Mouse (Mus musculus) erythroid progenitor cell, adult 5-6 weeks (primary cell): Measurements from ENCODE around the gene Anapc5. TPM values are rescaled to one million over a fixed set of nuclear protein-coding genes. Genes with fewer than 3 reads are reported as not detected.

Source experiments
- ATAC-seq: replicated peaks from 2 replicates; pipeline ENCODE4 v1.8.0; 2016; ENCODE audit warnings: moderate number of reproducible peaks, mild to moderate bottlenecking, moderate TSS enrichment, inconsistent platforms; ENCODE audit not compliant: poor library complexity, low FRiP score, severe bottlenecking
- total RNA-seq, 2 experiments: library from RNA; stranded (forward) in 1 of 2; stranded (reverse) in 1 of 2; fragments of 150-400 nt in 1 of 2; fragments of 186-747, 209-891 nt in 1 of 2; gene quantifications; 2 replicates each; pipeline versions ENCODE4 v1.2.3 to v1.2.4; 2015 to 2017; ENCODE audit warnings: low replicate concordance in 2 of 2

Anapc5 gene
- total RNA-seq, 2 experiments from 2014 or later = 227 to 271 TPM

GRCm38 (mm10) chr5:122800345-122801010 lies 20.7 kb downstream of the Anapc5 start:
- ATAC-seq = no peak

- ATAC-seq = no peak
Measured at GRCm38 (mm10) chr5:122799379-122800344, 21.5 kb downstream of the Anapc5 start.

GRCm38 (mm10) chr5:122798557-122799378 lies 22.4 kb downstream of the Anapc5 start:
- ATAC-seq = peak; percentile 72

GRCm38 (mm10) chr5:122797866-122798265 lies 23.3 kb downstream of the Anapc5 start:
- no peak for ATAC-seq

- no peak for ATAC-seq
Measured at GRCm38 (mm10) chr5:122788696-122789095, 32.4 kb downstream of the Anapc5 start.

- no peak for ATAC-seq
Measured at GRCm38 (mm10) chr5:122786035-122786819, 34.9 kb downstream of the Anapc5 start.

GRCm38 (mm10) chr5:122783726-122784406 lies 37.3 kb downstream of the Anapc5 start:
- no peak for ATAC-seq

GRCm38 (mm10) chr5:122782066-122782465 lies 39.1 kb downstream of the Anapc5 start:
- no peak for ATAC-seq

- no peak for ATAC-seq
Measured at GRCm38 (mm10) chr5:122780791-122781432, 40.2 kb downstream of the Anapc5 start.

GRCm38 (mm10) chr5:122779277-122779834 lies 41.8 kb downstream of the Anapc5 start, which contains the start of gene Camkk2:
Gene Camkk2 (minus strand): TSS chr5:122779409.
- ATAC-seq = peak; percentile 63

GRCm38 (mm10) chr5:122778231-122779226 lies 42.6 kb downstream of the Anapc5 start:
- peak; percentile 26; the same call in 1 of the 2 replicates for ATAC-seq

- no peak for ATAC-seq
Measured at GRCm38 (mm10) chr5:122777322-122777721, 43.8 kb downstream of the Anapc5 start.

- no peak for ATAC-seq
Measured at GRCm38 (mm10) chr5:122775646-122776286, 45.4 kb downstream of the Anapc5 start.

GRCm38 (mm10) chr5:122774743-122775611 lies 46.2 kb downstream of the Anapc5 start:
- ATAC-seq = peak; percentile 90

GRCm38 (mm10) chr5:122773756-122774155 lies 47.4 kb downstream of the Anapc5 start:
- no peak for ATAC-seq
